Mouse (Mus musculus) lung, adult 2 months (tissue): ENCODE measurements around the gene Pde6c. TPM values are rescaled to one million over a fixed set of nuclear protein-coding genes. Genes with fewer than 3 reads are reported as not detected.

Experiments
- DNase-seq: peaks from one replicate; pipeline ENCODE4 v3.0.0; 2022
- H3K4me1 ChIP-seq: fragments of 200-500 bp; 2 replicates; pipeline ENCODE4 v1.6.1; 2011; ENCODE audit warnings: low read length; ENCODE audit not compliant: control insufficient read depth, insufficient read depth
- H3K4me3 ChIP-seq: fragments of 200-500 bp; replicated peaks from 2 replicates; pipeline ENCODE3; 2011; ENCODE audit warnings: low read depth, mild to moderate bottlenecking, control low read depth, low read length; ENCODE audit errors: extremely low read depth
- CTCF ChIP-seq: fragments of 200-500 bp; IDR thresholded peaks from 2 replicates; pipeline ENCODE4 v1.5.1; 2011; ENCODE audit warnings: mild to moderate bottlenecking, low read length, control low read depth; ENCODE audit not compliant: insufficient read depth
- POLR2A ChIP-seq: fragments of 200-500 bp; IDR thresholded peaks from 2 replicates; pipeline ENCODE4 v1.6.1; 2011; ENCODE audit warnings: low read depth, mild to moderate bottlenecking, control low read depth, low read length, borderline replicate concordance; ENCODE audit errors: extremely low read depth
- WGBS: fragments of 180-500 bp; shearing (Covaris S2); methylation state at CpG from one replicate; pipeline ENCODE4 v1.1.7; 2018; 5-methylcytosine and 5-hydroxymethylcytosine counted together
- polyA plus RNA-seq: library from polyadenylated mRNA; depleted of rRNA; stranded (reverse); fragments of >200 nt; gene quantifications from 2 replicates; pipeline ENCODE4 v1.2.3, GENCODE M21; 2012

Pde6c gene
- polyA plus RNA-seq, 1 experiment = not detected

GRCm38 (mm10) chr19:38109506-38110242 lies 22.9 kb upstream of the Pde6c start:
- DNase-seq = no peak
- H3K4me3 ChIP-seq = no peak overlapping the region
- TF ChIP-seq CTCF (no peak), POLR2A (no peak)
- 86% methylated on average over 15 of the region's 15 CpGs for WGBS
- H3K4me1 ChIP-seq = no peaks in the 10 kb centered on the region

GRCm38 (mm10) chr19:38111056-38111455 lies 21.5 kb upstream of the Pde6c start:
- H3K4me3 ChIP-seq = no peak overlapping the region
- H3K4me1 ChIP-seq = no peaks in the 10 kb centered on the region
- DNase-seq = no peak
- WGBS = 71% methylated on average over 8 of the region's 8 CpGs
- TF ChIP-seq CTCF = no peak
- no peak for TF ChIP-seq POLR2A

- Histone ChIP-seq H3K4me3 (no peak overlapping the region), H3K4me1 (no peaks in the 10 kb centered on the region)
- DNase-seq = no peak
- whole genome bisulfite sequencing = 43% methylated on average over 4 of the region's 4 CpGs
- TF ChIP-seq POLR2A = no peak
- TF ChIP-seq CTCF = no peak
These were observed 20.0 kb upstream of the Pde6c start for GRCm38 (mm10) chr19:38112575-38112974.

GRCm38 (mm10) chr19:38114834-38115491 lies 17.6 kb upstream of the Pde6c start:
- H3K4me3 ChIP-seq = no peak overlapping the region
- 88% methylated on average over 7 of the region's 7 CpGs for WGBS
- no peak for DNase-seq
- TF ChIP-seq CTCF (no peak), POLR2A (no peak)
- H3K4me1 ChIP-seq = no peaks in the 10 kb centered on the region

GRCm38 (mm10) chr19:38120123-38120760 lies 12.3 kb upstream of the Pde6c start:
- WGBS = 82% methylated on average over 5 of the region's 5 CpGs
- Histone ChIP-seq H3K4me3 (no peak overlapping the region), H3K4me1 (no peaks in the 10 kb centered on the region)
- DNase-seq = no peak
- TF ChIP-seq POLR2A (no peak), CTCF (no peak)

GRCm38 (mm10) chr19:38123921-38124320 lies 8.7 kb upstream of the Pde6c start:
- TF ChIP-seq POLR2A = no peak
- no peak for TF ChIP-seq CTCF
- 28% methylated on average over 9 of the region's 9 CpGs for WGBS
- no peak for DNase-seq
- H3K4me1 ChIP-seq = no peaks in the 10 kb centered on the region
- no peak overlapping the region for H3K4me3 ChIP-seq

GRCm38 (mm10) chr19:38124401-38125218 lies 8.0 kb upstream of the Pde6c start:
- H3K4me1 ChIP-seq = no peaks in the 10 kb centered on the region
- peak; percentile 22 for DNase-seq
- peak overlapping the region; percentile 46 for H3K4me3 ChIP-seq
- WGBS = 2% methylated on average over 70 of the region's 77 CpGs
- TF ChIP-seq POLR2A (no peak), CTCF (no peak)

GRCm38 (mm10) chr19:38125219-38125610 lies 7.4 kb upstream of the Pde6c start, which contains the start of gene Rbp4:
Gene Rbp4, minus strand, starts transcription at chr19:38125281.
- WGBS = 44% methylated on average over 6 of the region's 6 CpGs
- DNase-seq = no peak
- TF ChIP-seq POLR2A (no peak), CTCF (no peak)
- Histone ChIP-seq H3K4me3 (peak within 1 kb of the TSS; percentile 46), H3K4me1 (no peaks in the 10 kb centered on the region)

GRCm38 (mm10) chr19:38126656-38127055 lies 5.9 kb upstream of the Pde6c start:
- no peaks in the 10 kb centered on the region for H3K4me1 ChIP-seq
- no peak for DNase-seq
- WGBS = 61% methylated on average over 8 of the region's 8 CpGs
- no peak overlapping the region for H3K4me3 ChIP-seq
- TF ChIP-seq POLR2A = no peak
